Mouse (Mus musculus): ENCODE measurements around the gene Lin7a. TPM values are rescaled to one million over a fixed set of nuclear protein-coding genes. Genes with fewer than 3 reads are reported as not detected.

The Lin7a gene
- total RNA-seq, 1 experiment from 2014 or later: not detected

GRCm38 (mm10) chr10:107273848-107274247 lies 2.4 kb downstream of the Lin7a start:
- peak; percentile 33 to 59; a peak in 1 of 4 replicates for ATAC-seq (replicated peaks in 1 of 2; ENCODE audit: insufficient read depth in 1 of 2, low FRiP score in 2 of 2, low TSS enrichment in 1 of 2, low read depth in 1 of 2, poor library complexity in 2 of 2, severe bottlenecking in 2 of 2)

- 0 out of 4 replicates have a peak, but pooled peaks of 1 of the 2 experiments have one; percentile 47 for ATAC-seq (replicated peaks in 1 of 2; ENCODE audit: insufficient read depth in 1 of 2, low FRiP score in 2 of 2, low TSS enrichment in 1 of 2, low read depth in 1 of 2, poor library complexity in 2 of 2, severe bottlenecking in 2 of 2)
Measured at GRCm38 (mm10) chr10:107274785-107275184, 3.3 kb downstream of the Lin7a start.

- ATAC-seq (replicated peaks in 1 of 2; ENCODE audit: insufficient read depth in 1 of 2, low FRiP score in 2 of 2, low TSS enrichment in 1 of 2, low read depth in 1 of 2, poor library complexity in 2 of 2, severe bottlenecking in 2 of 2): no peak
Measured at GRCm38 (mm10) chr10:107276647-107277046, 5.2 kb downstream of the Lin7a start.

GRCm38 (mm10) chr10:107293934-107294664 lies 22.6 kb downstream of the Lin7a start:
- ATAC-seq (replicated peaks in 1 of 2; ENCODE audit: insufficient read depth in 1 of 2, low FRiP score in 2 of 2, low TSS enrichment in 1 of 2, low read depth in 1 of 2, poor library complexity in 2 of 2, severe bottlenecking in 2 of 2): no peak

- no peak for ATAC-seq (replicated peaks in 1 of 2; ENCODE audit: insufficient read depth in 1 of 2, low FRiP score in 2 of 2, low TSS enrichment in 1 of 2, low read depth in 1 of 2, poor library complexity in 2 of 2, severe bottlenecking in 2 of 2)
Measured at GRCm38 (mm10) chr10:107300587-107301248, 29.2 kb downstream of the Lin7a start.

- no peak for ATAC-seq (replicated peaks in 1 of 2; ENCODE audit: insufficient read depth in 1 of 2, low FRiP score in 2 of 2, low TSS enrichment in 1 of 2, low read depth in 1 of 2, poor library complexity in 2 of 2, severe bottlenecking in 2 of 2)
Measured at GRCm38 (mm10) chr10:107310964-107311490, 39.5 kb downstream of the Lin7a start.

GRCm38 (mm10) chr10:107312609-107313008 lies 41.1 kb downstream of the Lin7a start:
- ATAC-seq (replicated peaks in 1 of 2; ENCODE audit: insufficient read depth in 1 of 2, low FRiP score in 2 of 2, low TSS enrichment in 1 of 2, low read depth in 1 of 2, poor library complexity in 2 of 2, severe bottlenecking in 2 of 2): no peak

GRCm38 (mm10) chr10:107313395-107313794 lies 41.9 kb downstream of the Lin7a start:
- no peak for ATAC-seq (replicated peaks in 1 of 2; ENCODE audit: insufficient read depth in 1 of 2, low FRiP score in 2 of 2, low TSS enrichment in 1 of 2, low read depth in 1 of 2, poor library complexity in 2 of 2, severe bottlenecking in 2 of 2)

- no peak for ATAC-seq (replicated peaks in 1 of 2; ENCODE audit: insufficient read depth in 1 of 2, low FRiP score in 2 of 2, low TSS enrichment in 1 of 2, low read depth in 1 of 2, poor library complexity in 2 of 2, severe bottlenecking in 2 of 2)
Measured at GRCm38 (mm10) chr10:107315251-107315650, 43.8 kb downstream of the Lin7a start.

GRCm38 (mm10) chr10:107315681-107316080 lies 44.2 kb downstream of the Lin7a start:
- ATAC-seq (replicated peaks in 1 of 2; ENCODE audit: insufficient read depth in 1 of 2, low FRiP score in 2 of 2, low TSS enrichment in 1 of 2, low read depth in 1 of 2, poor library complexity in 2 of 2, severe bottlenecking in 2 of 2): no peak

GRCm38 (mm10) chr10:107316100-107316499 lies 44.6 kb downstream of the Lin7a start:
- ATAC-seq (replicated peaks in 1 of 2; ENCODE audit: insufficient read depth in 1 of 2, low FRiP score in 2 of 2, low TSS enrichment in 1 of 2, low read depth in 1 of 2, poor library complexity in 2 of 2, severe bottlenecking in 2 of 2): no peak

- ATAC-seq (replicated peaks in 1 of 2; ENCODE audit: insufficient read depth in 1 of 2, low FRiP score in 2 of 2, low TSS enrichment in 1 of 2, low read depth in 1 of 2, poor library complexity in 2 of 2, severe bottlenecking in 2 of 2): no peak
Measured at GRCm38 (mm10) chr10:107319648-107320047, 48.2 kb downstream of the Lin7a start.

- no peak for ATAC-seq (replicated peaks in 1 of 2; ENCODE audit: insufficient read depth in 1 of 2, low FRiP score in 2 of 2, low TSS enrichment in 1 of 2, low read depth in 1 of 2, poor library complexity in 2 of 2, severe bottlenecking in 2 of 2)
Measured at GRCm38 (mm10) chr10:107323865-107324264, 52.4 kb downstream of the Lin7a start.

GRCm38 (mm10) chr10:107325558-107325957 lies 54.1 kb downstream of the Lin7a start:
- ATAC-seq (replicated peaks in 1 of 2; ENCODE audit: insufficient read depth in 1 of 2, low FRiP score in 2 of 2, low TSS enrichment in 1 of 2, low read depth in 1 of 2, poor library complexity in 2 of 2, severe bottlenecking in 2 of 2): no peak

GRCm38 (mm10) chr10:107339524-107339923 lies 68.0 kb downstream of the Lin7a start:
- ATAC-seq (replicated peaks in 1 of 2; ENCODE audit: insufficient read depth in 1 of 2, low FRiP score in 2 of 2, low TSS enrichment in 1 of 2, low read depth in 1 of 2, poor library complexity in 2 of 2, severe bottlenecking in 2 of 2): no peak

GRCm38 (mm10) chr10:107341151-107341550 lies 69.7 kb downstream of the Lin7a start:
- ATAC-seq (replicated peaks in 1 of 2; ENCODE audit: insufficient read depth in 1 of 2, low FRiP score in 2 of 2, low TSS enrichment in 1 of 2, low read depth in 1 of 2, poor library complexity in 2 of 2, severe bottlenecking in 2 of 2): no peak

- no peak for ATAC-seq (replicated peaks in 1 of 2; ENCODE audit: insufficient read depth in 1 of 2, low FRiP score in 2 of 2, low TSS enrichment in 1 of 2, low read depth in 1 of 2, poor library complexity in 2 of 2, severe bottlenecking in 2 of 2)
Measured at GRCm38 (mm10) chr10:107344200-107344599, 72.7 kb downstream of the Lin7a start.

- ATAC-seq (replicated peaks in 1 of 2; ENCODE audit: insufficient read depth in 1 of 2, low FRiP score in 2 of 2, low TSS enrichment in 1 of 2, low read depth in 1 of 2, poor library complexity in 2 of 2, severe bottlenecking in 2 of 2): no peak
Measured at GRCm38 (mm10) chr10:107347842-107348241, 76.4 kb downstream of the Lin7a start.
